Mouse (Mus musculus) inflammation-experienced regulatory T-cells (primary cell): ENCODE results near the gene Fbxo24. TPM values are rescaled to one million over a fixed set of nuclear protein-coding genes. Genes with fewer than 3 reads are reported as not detected.

ENCODE experiments used
- polyA plus RNA-seq, 2 experiments: library from polyadenylated mRNA; unstranded; fragments of 100-300 nt; shearing (Covaris generic); gene quantifications; one replicate each; pipeline ENCODE4 v1.2.1; 2017

The Fbxo24 gene
- under 1 TPM; 0.33 to 0.52 TPM for polyA plus RNA-seq

DNA sequence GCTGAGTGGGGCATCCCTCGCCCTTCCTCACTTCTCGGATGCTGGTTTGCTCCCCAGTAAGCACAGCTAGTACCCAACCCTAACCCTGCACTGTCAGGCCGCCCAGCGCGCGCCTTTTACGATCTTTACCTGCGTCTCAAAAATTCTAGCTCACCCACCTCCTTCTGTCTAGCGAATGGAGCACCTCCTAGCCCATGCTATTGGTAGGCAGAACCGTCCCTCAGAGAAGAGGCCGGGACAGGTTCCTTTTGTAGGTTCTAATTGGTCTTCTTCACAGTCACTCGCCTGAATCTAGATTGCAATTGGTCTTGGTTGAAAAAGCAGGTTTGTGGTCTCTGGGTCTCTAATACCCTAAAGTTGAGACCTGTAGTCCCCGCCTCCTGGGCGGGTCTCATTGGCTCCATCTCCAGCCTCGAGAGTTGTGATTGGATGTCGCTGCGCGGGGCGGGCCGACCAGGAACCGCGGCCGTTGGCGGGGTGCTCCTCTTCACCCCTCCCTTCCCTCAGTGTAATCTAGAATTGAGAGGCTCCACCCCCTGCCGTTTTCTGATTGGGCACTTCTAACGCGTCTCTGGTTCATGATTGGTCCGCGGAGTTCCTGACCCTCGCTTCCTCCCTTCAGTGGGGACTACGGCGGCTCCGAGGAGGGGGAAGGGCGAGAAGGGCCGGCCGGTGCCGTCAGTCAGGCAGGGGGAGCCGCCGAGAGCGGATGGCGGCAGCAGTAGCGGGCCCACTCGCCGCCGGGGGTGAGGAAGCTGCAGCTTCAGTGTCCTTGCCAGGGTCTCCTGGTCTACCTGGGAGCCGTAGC, at the start of gene Fbxo24, which contains the start of the genes Lrch4 and Gm20605:
Gene Fbxo24, minus strand, starts transcription at position 505 of the 808 bp plus-strand sequence.
Gene Lrch4, plus strand, starts transcription at position 624 of the 808 bp plus-strand sequence.
Gene Gm20605, plus strand, starts transcription at position 678 of the 808 bp plus-strand sequence.

DNA sequence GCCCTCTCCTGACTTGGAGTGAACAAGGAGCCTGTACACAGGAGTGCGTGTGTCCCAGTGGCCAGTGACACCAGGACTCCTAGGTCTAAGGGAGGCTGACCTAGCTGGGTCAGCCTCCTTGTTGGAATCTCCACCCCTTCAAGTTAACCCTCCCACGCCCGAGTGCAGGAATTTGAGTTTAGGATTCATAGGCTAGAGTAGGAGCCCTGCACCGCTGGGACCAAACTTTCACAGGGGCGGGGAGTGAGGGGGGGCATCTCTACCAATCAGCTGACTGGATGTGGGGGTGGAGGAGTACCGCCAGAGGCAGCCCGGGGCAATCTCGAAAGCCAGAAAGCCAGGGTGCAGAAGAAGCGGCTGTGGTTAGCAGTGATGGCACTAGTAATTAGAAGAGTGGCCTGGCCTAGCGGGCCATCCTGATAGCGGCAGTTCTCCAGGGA, 16.9 kb upstream of the Fbxo24 start, which contains the start of gene Irs3:
Gene Irs3, minus strand, starts transcription at position 63 of the 440 bp plus-strand sequence.

DNA sequence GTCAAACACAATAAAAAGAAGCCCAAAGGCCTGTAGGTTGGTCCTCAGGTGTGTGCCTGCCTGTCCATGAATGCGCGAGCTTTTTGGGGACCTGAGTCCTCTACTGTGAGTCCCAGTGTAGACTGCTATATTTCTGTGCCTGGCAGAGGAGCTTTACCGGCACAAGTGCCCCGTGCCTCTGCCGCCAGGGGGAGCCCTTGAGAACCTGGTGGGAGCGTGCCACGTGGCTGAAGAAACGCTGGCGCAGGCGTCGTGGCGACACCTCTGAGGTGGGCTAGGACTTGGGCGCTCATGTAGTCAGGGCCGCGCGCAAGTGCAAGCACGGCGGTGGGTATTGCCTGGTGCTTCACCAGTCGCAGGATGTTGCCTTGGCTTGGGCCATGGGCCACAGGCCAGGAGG, 12.3 kb upstream of the Fbxo24 start, which contains the start of gene Sap25:
Gene Sap25, plus strand, starts transcription at position 281 of the 400 bp plus-strand sequence.

DNA sequence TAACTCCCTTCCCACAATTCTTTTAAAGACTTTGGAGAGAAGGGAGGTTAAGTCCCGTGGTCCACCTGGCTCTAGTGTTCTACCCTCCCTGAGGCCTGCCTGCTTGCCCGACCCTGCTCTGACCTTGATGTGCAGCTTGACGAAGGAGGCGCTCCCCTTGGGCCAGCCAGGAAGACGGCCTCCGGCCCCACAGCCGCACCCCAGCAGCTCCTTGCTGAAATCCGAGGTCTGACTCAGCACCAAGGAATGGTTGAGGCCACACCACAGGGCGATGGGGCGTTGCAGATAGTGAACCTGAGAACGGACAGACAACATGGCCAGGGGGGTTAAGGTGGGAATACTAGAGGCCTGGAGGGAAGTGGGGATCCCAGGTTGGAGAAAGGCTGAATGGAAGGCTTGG, 15.3 kb downstream of the Fbxo24 start, which contains the start of gene Pcolce:
Gene Pcolce, minus strand, starts transcription at position 235 of the 400 bp plus-strand sequence.

DNA sequence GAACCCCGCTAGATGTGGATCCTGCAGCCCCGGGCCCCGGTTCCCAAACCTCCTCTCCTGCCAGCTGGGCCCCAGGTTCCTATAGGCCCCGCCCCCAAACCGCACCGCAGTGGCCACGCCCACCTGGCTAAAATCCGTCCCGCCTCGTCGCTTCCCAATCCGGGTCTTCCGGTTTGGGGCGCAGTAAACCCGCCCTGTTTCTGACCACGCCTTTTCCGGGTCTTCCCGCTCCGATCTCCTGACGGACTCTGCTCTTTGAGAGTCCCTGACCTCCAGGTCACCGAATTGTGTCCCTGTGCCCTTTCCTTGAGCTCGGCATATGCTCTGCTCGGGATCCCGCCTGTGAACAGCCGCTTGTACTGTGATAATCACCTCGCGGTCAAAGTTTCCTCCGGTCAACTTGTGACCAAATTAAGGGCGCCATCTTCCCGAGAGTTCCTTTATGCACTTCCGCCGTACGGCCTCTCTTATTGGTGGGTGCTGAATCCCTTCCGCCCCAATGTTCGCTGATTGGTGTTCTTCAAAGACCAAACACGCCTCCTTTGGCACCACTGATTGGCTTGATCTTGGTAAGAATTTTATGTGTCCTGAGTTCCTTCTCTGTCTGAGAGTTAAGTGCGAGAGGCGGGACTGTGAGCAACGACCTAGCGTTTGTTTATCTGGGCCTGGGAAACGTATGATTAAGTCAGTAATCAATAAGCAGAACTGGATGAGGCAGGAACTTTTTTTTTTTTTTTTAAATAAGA, 28.0 kb downstream of the Fbxo24 start, which contains the start of gene Mospd3:
Gene Mospd3, minus strand, starts transcription at position 440 of the 746 bp plus-strand sequence.

DNA sequence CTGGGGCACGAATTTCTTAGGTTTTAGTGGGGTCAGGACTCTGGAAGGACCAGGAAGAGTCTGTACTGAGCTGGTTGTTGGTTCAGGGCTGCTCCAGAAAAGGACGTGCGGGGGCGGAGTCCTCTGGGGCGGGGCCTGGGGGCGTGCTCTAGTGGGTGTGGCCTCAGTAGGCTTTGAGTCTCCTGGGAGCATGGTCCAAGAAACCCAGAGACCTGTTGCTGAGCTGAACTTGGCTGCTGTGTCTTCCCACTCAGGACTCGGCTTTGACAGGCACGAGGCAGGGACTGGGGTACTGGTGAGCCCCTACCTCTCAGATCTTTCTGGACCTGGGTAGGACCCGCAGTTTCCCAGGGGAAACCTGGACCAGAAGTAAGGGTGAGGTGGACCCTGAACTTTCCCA, 59.1 kb downstream of the Fbxo24 start, which contains the start of gene Tfr2:
Gene Tfr2, plus strand, starts transcription at position 176 of the 400 bp plus-strand sequence.

Other genes with a start within 250 kb of the Fbxo24 start
- gene Zan, start 151.9 kb downstream of the Fbxo24 start, polyA plus RNA-seq = 1 to 10 TPM; 1.1 to 4.1 TPM
- 10 to 100 TPM; 35.2 to 41.1 TPM for gene Pop7, start 126.5 kb downstream of the Fbxo24 start, polyA plus RNA-seq
- gene Gigyf1, start 110.5 kb downstream of the Fbxo24 start, polyA plus RNA-seq = 10 to 100 TPM; 10.9 to 13.1 TPM
- under 1 TPM in 1 of 2 experiments, not detected in 1; 0.82 TPM for gene Epo, start 95.8 kb downstream of the Fbxo24 start, polyA plus RNA-seq
- 100 to 1,000 TPM; 293 to 297 TPM for gene Gnb2, start 95.5 kb downstream of the Fbxo24 start, polyA plus RNA-seq
- under 1 TPM in 1 of 2 experiments, not detected in 1; 0.76 TPM for gene Actl6b, start 75.5 kb downstream of the Fbxo24 start, polyA plus RNA-seq
- gene Tfr2, start 59.2 kb downstream of the Fbxo24 start, polyA plus RNA-seq = 1 to 10 TPM; 1.3 to 1.4 TPM
- gene Mospd3, start 27.9 kb downstream of the Fbxo24 start, polyA plus RNA-seq = 10 to 100 TPM; 85.5 to 87.9 TPM
- 1 to 10 TPM in 1 of 2 experiments, under 1 TPM in 1; 0.69 to 1.2 TPM for gene Pcolce, start 15.2 kb downstream of the Fbxo24 start, polyA plus RNA-seq
- 100 to 1,000 TPM; 290 to 324 TPM for gene Lrch4, start 119 bp upstream of the Fbxo24 start, polyA plus RNA-seq
- gene Gm20605, start 173 bp upstream of the Fbxo24 start, polyA plus RNA-seq = 10 to 100 TPM; 73.7 to 90.1 TPM
- 100 to 1,000 TPM; 128 to 152 TPM for gene Sap25, start 12.3 kb upstream of the Fbxo24 start, polyA plus RNA-seq
- under 1 TPM in 1 of 2 experiments, not detected in 1; 0.99 TPM for gene Irs3, start 16.7 kb upstream of the Fbxo24 start, polyA plus RNA-seq
- 10 to 100 TPM; 24.5 to 38.9 TPM for gene Agfg2, start 55.7 kb upstream of the Fbxo24 start, polyA plus RNA-seq
- gene Nyap1, start 112.6 kb upstream of the Fbxo24 start, polyA plus RNA-seq = 1 to 10 TPM in 1 of 2 experiments, under 1 TPM in 1; 0.16 to 1.3 TPM
- 100 to 1,000 TPM; 338 to 405 TPM for gene Tsc22d4, start 116.7 kb upstream of the Fbxo24 start, polyA plus RNA-seq
- 100 to 1,000 TPM; 101 to 106 TPM for gene Ppp1r35, start 149.8 kb upstream of the Fbxo24 start, polyA plus RNA-seq
- 10 to 100 TPM; 34.7 to 39.4 TPM for gene Mepce, start 158.7 kb upstream of the Fbxo24 start, polyA plus RNA-seq
- gene Zcwpw1, start 158.8 kb upstream of the Fbxo24 start, polyA plus RNA-seq = 10 to 100 TPM; 10.4 to 23.8 TPM
- gene Pilra, start 207.3 kb upstream of the Fbxo24 start, polyA plus RNA-seq = 1 to 10 TPM in 1 of 2 experiments, under 1 TPM in 1; 0.36 to 4.3 TPM
- under 1 TPM in 1 of 2 experiments, not detected in 1; 0.56 TPM for gene Pilrb1, start 229.1 kb upstream of the Fbxo24 start, polyA plus RNA-seq
- gene Pilrb2, start 242.8 kb upstream of the Fbxo24 start, polyA plus RNA-seq = 1 to 10 TPM in 1 of 2 experiments, not detected in 1; 6.5 TPM